Mouse (Mus musculus) T-cell, adult 2 months (primary cell): Measurements from ENCODE around the gene Smim6.

Experiments used
- DNase-seq: peaks from one replicate; pipeline ENCODE4 v3.0.0; 2022; ENCODE audit warnings: low spot score

Smim6 gene

DNA sequence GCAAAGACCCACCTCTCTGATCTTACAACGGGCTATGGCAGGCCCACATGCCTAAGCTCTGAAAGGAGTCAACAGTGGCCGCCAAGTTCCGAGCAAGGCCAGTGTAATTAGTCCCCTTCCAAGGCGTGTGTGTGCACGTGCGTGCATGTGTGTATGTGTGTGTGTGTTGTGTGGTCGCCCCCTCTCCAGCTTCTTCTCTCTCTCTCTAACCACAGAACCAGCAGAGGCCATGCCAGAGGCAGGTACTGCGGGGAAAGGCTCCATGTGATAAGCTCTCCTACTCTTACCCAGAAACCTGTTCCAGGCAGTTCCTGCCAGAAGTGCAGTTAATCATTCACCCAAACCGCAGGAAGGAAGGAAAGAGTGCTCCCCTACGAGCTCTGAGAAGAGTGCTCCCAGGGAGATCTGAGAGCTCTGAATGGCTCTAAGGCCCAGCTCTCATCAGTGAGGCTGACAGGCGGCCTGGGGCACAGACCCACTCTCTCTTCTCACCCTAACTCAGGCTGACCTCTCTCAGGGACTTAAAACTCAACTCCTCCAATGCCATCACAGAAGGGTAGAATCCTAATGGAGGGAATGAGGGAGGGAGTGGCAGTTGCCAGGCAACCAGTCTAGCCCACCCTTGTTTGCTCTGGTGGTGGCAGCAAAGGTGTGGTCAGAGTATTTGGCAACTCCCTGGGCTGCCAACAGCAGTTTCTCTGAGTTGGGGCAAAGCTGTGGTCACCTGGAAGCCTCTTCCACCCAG, at the start of gene Smim6:
Gene Smim6 (plus strand): TSS at position 386 of the 745 bp plus-strand sequence.
- no peak for DNase-seq

DNA sequence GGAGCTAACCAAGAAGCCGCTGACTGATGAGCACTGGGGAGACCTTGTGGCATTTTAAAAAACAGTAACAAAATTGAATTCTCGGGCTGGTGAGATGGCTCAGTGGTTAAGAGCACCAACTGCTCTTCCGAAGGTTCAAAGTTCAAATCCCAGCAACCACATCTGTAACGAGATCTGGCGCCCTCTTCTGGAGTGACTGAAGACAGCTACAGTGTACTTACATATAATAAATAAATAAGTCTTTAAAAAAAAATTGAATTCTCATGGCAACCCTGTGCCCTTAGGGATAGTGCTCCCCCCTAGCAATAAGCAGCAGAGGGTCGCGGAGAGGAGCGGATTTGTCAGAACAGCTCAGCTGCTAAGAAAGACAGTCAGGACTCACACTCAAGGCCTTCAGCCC, 47.9 kb upstream of the Smim6 start:
- no peak for DNase-seq

DNA sequence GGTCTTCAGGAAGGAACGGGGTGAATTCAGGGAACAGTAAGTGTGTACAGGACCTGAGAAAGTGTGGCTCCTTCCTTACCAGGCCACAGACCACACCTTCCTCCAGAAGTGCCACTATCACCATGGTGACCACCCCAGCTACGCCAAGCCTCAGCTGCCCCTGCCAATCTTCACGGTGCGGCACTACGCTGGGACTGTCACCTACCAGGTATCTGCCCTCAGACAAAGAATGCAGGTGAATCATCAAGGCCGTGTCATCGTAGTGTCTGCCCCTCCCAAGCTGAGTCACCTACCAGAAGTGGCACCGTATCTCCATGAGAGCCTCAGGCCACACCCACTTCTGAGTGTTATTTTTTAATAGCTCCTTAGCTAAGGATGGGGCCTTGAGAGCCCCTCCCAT, 42.4 kb upstream of the Smim6 start:
- DNase-seq: no peak

DNA sequence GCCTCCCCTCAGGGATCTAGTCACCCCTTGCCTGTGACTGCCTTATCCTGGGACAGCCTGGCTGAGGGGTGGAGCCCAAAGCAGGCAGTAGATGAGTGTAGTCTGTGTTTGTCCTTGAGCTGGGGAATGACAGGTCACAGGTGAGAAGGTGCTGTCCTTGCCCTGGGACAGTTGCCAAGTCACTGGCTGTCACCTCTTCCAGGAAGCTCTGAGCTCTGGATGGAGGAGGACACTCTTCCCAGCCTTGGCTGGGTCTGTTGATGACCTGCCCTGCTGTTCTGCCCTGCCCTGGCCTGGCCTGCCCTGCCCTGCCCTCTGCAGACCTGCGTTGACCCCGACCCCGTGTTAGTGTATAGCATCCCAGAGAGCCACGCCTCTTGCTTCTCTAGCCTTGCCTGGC, 39.4 kb upstream of the Smim6 start:
- DNase-seq: no peak

GRCm38 (mm10) chr11:115875935-115876334, 35.9 kb upstream of the Smim6 start:
- no peak for DNase-seq

GRCm38 (mm10) chr11:115876438-115876837, 35.4 kb upstream of the Smim6 start:
- DNase-seq: no peak

DNA sequence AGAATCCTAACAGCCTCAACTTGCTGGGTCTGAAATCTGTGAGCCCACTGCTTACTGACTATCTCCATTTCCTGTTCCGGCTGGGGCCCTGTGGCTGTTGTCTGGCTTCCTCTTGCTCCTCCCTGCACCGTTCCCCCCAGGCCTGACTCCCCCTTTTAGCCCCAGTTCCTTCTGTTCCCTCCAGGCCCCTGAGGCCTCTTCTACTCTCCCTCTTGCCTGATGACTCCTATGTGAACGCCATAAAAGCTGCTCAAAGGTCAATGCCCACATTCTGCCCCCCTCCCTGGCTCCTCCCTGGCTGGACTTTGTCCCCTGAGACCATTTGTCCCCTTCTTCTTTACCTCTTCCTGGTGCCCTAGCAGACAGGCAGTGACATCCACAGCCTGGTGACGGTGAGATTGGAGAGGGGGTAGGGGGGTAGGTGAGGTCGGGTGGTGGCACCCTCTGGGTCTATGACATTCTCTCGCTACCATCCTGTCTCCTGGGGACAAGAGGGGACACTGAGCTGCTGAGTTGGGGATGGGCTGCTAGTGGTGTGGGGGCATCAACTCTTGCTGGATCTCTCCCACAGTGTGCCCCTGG, 34.6 kb upstream of the Smim6 start:
- DNase-seq: no peak

DNA sequence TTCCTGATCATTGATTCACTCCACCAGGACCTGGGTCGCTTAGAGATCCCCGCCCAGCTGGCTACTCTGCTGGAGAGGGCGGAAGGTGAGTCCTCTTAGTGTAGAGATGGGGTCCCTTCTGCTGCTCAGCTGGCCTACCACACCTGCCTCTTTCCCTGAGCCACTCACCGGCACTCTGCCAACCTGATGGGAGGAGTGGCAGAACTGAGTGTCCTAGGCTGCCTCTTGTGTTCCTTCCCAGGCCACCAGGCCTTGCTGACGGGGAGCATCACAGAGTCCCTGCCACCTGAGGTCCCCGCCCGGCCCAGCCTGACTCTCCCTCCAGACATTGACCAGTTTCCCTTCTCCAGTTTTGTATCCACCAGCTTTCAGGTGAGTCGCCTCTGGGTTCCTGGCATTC, 33.7 kb upstream of the Smim6 start:
- no peak for DNase-seq

DNA sequence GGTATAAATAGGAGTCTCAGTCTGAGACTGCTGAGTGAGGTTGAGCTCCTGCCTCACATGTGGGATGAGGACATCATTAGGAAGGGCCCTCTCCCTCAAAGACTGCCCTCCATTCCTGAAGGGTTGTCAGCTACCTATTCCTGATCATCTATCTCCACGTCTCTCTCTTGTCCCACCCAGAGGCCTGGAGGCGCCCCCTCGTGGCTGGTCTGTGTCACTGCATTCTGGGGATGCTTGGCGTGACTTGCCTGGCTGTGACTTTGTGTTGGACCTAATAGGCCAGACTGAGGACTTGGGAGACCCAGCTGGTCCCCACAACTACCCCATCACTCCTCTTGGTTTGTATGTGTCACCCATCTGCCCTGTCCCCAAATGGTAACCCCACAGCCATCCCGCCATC, 30.8 kb upstream of the Smim6 start:
- DNase-seq: peak; percentile 46

DNA sequence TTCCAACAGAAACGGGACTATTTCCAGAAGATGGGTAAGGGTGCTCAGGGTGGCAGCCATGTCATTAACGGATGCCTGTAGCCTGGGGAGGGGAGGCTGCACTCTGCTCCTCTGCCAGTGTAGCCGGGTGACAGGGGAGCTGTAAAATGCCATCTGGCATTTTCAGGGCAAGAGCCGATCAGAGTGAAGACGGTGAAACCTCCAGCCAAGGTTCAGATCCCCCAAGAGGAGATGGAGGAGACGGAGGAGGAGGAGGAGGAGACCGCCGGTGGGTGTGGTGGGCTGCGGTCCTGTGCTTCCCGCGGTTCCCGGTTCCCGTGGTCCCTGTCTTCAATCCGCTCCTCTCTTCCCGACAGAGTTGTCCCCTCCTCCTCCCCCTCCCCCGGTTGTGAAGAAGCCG, 28.6 kb upstream of the Smim6 start:
- DNase-seq: no peak

- no peak for DNase-seq
Measured at GRCm38 (mm10) chr11:115884361-115884760, 27.5 kb upstream of the Smim6 start.

DNA sequence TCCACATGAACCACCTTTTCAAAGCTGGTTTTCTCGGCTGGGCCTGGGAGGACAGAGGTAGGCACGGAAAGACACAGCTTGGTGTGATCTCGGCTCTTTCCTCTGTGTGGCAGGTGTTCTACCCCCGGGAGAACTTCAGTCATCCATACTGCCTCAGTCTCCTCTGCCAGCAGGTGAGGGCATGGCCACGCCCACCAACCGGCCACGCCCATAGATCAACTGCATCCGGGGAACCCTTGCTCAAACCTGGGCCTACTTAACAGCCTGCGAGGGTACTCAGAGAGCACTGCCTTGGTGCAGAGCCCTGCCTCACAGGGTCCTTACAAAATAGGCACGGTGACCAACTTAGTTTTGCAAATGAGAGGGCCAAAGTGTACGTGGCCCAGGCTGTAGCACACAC, 26.5 kb upstream of the Smim6 start:
- DNase-seq: no peak

DNA sequence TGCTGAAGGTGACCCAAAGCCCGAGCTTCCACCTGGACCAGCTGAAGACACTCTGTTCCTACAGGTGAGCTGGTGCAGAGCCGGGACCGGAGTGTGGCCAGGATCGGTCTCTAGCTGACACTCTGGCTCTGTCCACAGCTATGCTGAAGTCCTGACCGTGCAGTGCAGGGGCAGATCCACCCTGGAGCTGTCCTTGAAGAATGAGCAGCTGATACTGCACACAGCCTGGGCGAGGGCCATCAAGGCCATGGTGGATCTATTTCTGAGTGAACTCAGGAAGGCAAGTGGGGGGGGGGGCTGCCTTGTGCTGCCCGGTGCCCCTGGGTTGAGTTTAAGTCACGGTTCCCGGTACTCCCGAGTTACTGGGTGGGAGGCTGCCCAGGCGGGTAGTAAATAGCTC, 25.4 kb upstream of the Smim6 start:
- DNase-seq: no peak

- no peak for DNase-seq
Measured at GRCm38 (mm10) chr11:115888020-115888419, 23.8 kb upstream of the Smim6 start.

DNA sequence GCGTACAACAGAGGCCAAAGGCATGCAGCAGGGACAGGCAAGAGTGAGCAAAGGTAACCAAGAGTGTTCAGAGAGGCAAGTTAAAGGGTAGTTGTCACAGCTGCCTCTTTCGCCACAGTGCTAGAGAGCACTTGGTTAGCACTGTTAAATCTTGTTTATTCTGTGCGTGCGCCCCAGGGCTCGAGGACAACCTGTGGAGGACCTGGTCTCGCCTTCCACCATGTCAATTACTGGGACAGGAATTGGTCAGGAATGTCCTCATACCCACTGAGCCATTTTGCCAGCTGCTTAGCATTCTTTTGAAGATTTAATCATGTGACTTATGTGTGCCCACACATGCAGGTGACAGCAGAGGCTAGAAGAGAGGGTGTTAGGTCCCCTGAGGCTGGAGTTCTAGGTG, 22.7 kb upstream of the Smim6 start:
- DNase-seq: no peak

DNA sequence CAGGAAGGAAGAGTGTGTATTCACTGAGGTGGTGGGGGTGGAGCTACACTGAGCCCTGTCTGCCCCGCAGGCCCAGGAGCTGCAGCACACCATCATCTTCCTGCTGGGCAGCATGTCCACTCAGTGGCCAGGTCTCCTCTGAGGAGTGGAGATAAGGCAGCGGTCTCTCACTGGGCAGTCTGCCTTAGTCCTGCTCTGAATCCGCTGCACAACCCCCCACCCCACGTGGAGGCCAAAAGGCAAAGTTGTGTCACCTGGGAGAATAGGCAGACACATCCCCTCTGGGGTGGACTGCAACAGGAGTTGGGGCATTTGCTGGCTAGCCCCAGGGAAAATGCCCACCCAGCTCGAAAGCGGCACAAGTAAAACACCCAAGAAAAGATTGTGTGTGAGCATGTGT, 19.6 kb upstream of the Smim6 start:
- DNase-seq: no peak

DNA sequence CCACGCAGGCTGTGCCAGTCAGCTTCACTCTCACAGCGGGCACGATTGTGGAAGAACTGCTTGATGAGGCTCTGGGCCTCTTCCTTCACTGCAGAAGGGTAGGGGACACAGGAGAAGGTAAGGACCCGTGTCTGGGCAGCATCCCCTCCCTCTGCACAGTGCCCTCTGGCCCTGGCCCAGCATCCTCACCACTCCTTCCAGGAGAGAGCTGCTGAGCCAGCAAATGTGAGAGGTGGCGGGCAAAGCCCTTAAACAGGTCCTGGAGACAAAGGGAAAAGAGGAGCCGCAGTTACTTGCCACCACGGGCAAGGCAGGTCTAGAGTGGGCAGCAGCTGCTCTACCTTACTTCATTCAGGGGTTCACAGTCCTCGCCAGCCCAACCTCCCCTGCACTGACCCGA, 18.7 kb upstream of the Smim6 start:
- no peak for DNase-seq

- no peak for DNase-seq
Measured at GRCm38 (mm10) chr11:115894755-115895520, 16.9 kb upstream of the Smim6 start.

GRCm38 (mm10) chr11:115898446-115898845, 13.4 kb upstream of the Smim6 start:
- peak; percentile 49 for DNase-seq

DNA sequence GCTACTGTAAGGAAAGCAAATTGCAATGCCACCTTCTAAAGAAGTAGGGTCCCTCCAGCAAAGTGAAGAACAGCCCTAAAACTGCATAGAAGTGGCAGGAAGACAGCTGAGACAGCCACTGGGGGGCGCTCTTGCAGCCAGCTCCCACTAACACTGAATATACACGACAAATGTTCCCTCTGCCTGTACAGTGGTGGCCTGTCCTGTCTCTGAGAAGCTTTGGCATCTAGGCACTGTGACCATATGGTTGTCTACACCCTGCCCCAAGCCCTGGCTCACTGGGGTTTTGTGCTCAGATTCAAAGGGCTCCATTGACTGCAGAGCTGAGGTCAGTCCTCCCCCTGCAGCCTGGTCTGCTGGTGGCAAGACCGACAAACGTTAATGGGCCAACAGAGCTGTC, 12.9 kb upstream of the Smim6 start:
- DNase-seq: peak; percentile 52

- no peak for DNase-seq
Measured at GRCm38 (mm10) chr11:115899486-115900266, 12.1 kb upstream of the Smim6 start, which contains the start of gene Smim5. TSS of gene Smim5 (plus strand) at chr11:115899966.

- DNase-seq: no peak
Measured at GRCm38 (mm10) chr11:115900561-115901337, 11.1 kb upstream of the Smim6 start.
